Mouse (Mus musculus) testis, adult 2 months (tissue): ENCODE results near the gene Dmkn.

Experiments
- CTCF ChIP-seq: fragments of 200-500 bp; IDR thresholded peaks from 2 replicates; pipeline ENCODE4 v1.5.1; 2012; ENCODE audit warnings: low read depth, mild to moderate bottlenecking, inconsistent platforms, low read length, moderate library complexity; ENCODE audit not compliant: control insufficient read depth, insufficient read depth, insufficient replicate concordance
- POLR2A ChIP-seq: fragments of 200-500 bp; IDR thresholded peaks from 2 replicates; pipeline ENCODE4 v1.6.1; 2012; ENCODE audit warnings: low read depth, mild to moderate bottlenecking, inconsistent platforms, low read length, moderate library complexity; ENCODE audit not compliant: control insufficient read depth

- TF ChIP-seq POLR2A (no peak), CTCF (no peak)
Measured at GRCm38 (mm10) chr7:30717716-30718046, 45.9 kb upstream of the Dmkn start.
